Mouse (Mus musculus) ES-E14 (cell line): ENCODE measurements at regions not wholly inside any gene's neighbourhood (a gene's known extent, or its start where the extent isn't known, plus 50 kb on each side); places are given as distances from the start of the nearest gene placed in this dataset.

Source experiments
- DNase-seq: peaks from one replicate; pipeline ENCODE4 v3.0.0-alpha.2; 2013; ENCODE audit warnings: low read depth, low spot score
- H3K27ac ChIP-seq: 2 replicates; pipeline ENCODE4 v1.5.1; 2012; ENCODE audit warnings: low read depth, mild to moderate bottlenecking, low read length, moderate library complexity, mixed read lengths; ENCODE audit not compliant: poor library complexity, insufficient read depth, severe bottlenecking
- H3K36me3 ChIP-seq: 2 replicates; pipeline ENCODE4 v1.6.1; 2012; ENCODE audit warnings: mild to moderate bottlenecking, low read length, moderate library complexity, mixed read lengths; ENCODE audit not compliant: control insufficient read depth, poor library complexity, insufficient read depth, severe bottlenecking
- H3K4me1 ChIP-seq, 2 experiments: fragments of 150-350 bp in 1 of 2; sonication (generic) in 1 of 2; 2 replicates each; pipeline ENCODE4 v1.6.1; 2012; ENCODE audit warnings: low read length in 2 of 2, mild to moderate bottlenecking in 1 of 2, mixed read lengths in 1 of 2; ENCODE audit not compliant: control insufficient read depth in 2 of 2, insufficient read depth in 2 of 2, poor library complexity in 1 of 2
- H3K4me3 ChIP-seq, 2 experiments: fragments of 150-350 bp in 1 of 2; sonication (generic) in 1 of 2; 2 replicates each; pipeline ENCODE4 v1.5.1; 2012; ENCODE audit warnings: low read length in 2 of 2, low read depth in 1 of 2, mild to moderate bottlenecking in 1 of 2, mixed read lengths in 1 of 2; ENCODE audit not compliant: insufficient read depth in 1 of 2, poor library complexity in 1 of 2, severe bottlenecking in 1 of 2
- H3K9ac ChIP-seq: 2 replicates; pipeline ENCODE4 v1.6.1; 2012; ENCODE audit warnings: low read depth, mild to moderate bottlenecking, low read length, mixed read lengths; ENCODE audit not compliant: poor library complexity, insufficient read depth, severe bottlenecking
- H3K9me3 ChIP-seq: fragments of 150-350 bp; sonication (generic); 2 replicates; pipeline ENCODE4 v1.6.1; 2012; ENCODE audit warnings: low read depth, mild to moderate bottlenecking, low read length; ENCODE audit not compliant: control insufficient read depth, insufficient read depth
- CHD2 ChIP-seq: IDR thresholded peaks from 2 replicates; pipeline ENCODE4 v1.6.1; 2014; ENCODE audit warnings: mild to moderate bottlenecking, low read depth, low read length, inconsistent platforms
- HCFC1 ChIP-seq: IDR thresholded peaks from 2 replicates; pipeline ENCODE4 v1.6.1; 2012; ENCODE audit warnings: low read length, inconsistent platforms, borderline replicate concordance; ENCODE audit not compliant: insufficient read depth
- MAFK ChIP-seq: IDR thresholded peaks from 2 replicates; pipeline ENCODE4 v1.6.1; 2014; ENCODE audit warnings: mild to moderate bottlenecking, low read depth, low read length, inconsistent platforms; ENCODE audit not compliant: insufficient read depth
- ZC3H11A ChIP-seq: IDR thresholded peaks from 2 replicates; pipeline ENCODE4 v1.6.1; 2012; ENCODE audit warnings: low read depth, mild to moderate bottlenecking, inconsistent platforms, low read length, borderline replicate concordance
- ZNF384 ChIP-seq: IDR thresholded peaks from 2 replicates; pipeline ENCODE4 v1.6.1; 2012; ENCODE audit warnings: low read depth, low read length, inconsistent platforms
- in situ Hi-C, 2 experiments: fragments of 600-800 bp; cut with MboI; formaldehyde crosslinking; loops; one replicate each; pipeline ENCODE4 v1.15.1; 2025; ENCODE audit warnings: low sequenced_read_pairs in 2 of 2, inconsistent platforms in 1 of 2; ENCODE audit not compliant: unreplicated experiment in 2 of 2

- H3K9ac ChIP-seq: no peak overlapping the region
- H3K4me1 ChIP-seq: peaks cover 0 to 3% of the 10 kb centered on the region in 2 experiments; a peak in 1 of 4 replicates
- no peak overlapping the region for H3K4me3 ChIP-seq
- in situ Hi-C loops: no loop called here
- H3K27ac ChIP-seq: no peak overlapping the region
- no peak for DNase-seq
- H3K9me3 ChIP-seq: no peaks in the 10 kb centered on the region
- no peaks in the 10 kb centered on the region for H3K36me3 ChIP-seq
- TF ChIP-seq ZC3H11A: no peak
- no peak for TF ChIP-seq CHD2
- no peak for TF ChIP-seq HCFC1
- TF ChIP-seq ZNF384: no peak
- TF ChIP-seq MAFK: no peak
Observed at GRCm38 (mm10) chr6:94957172-94957668, 159.8 kb upstream of the Kbtbd8 start.

- in situ Hi-C loops: no loop called here
- H3K9ac ChIP-seq: no peak overlapping the region
- H3K4me1 ChIP-seq: peaks cover 0 to 8% of the 10 kb centered on the region in 2 experiments; a peak in 2 of 4 replicates
- H3K27ac ChIP-seq: no peak overlapping the region
- TF ChIP-seq ZC3H11A (no peak), MAFK (no peak), HCFC1 (no peak), ZNF384 (no peak), CHD2 (no peak)
- H3K9me3 ChIP-seq: no peaks in the 10 kb centered on the region
- DNase-seq: no peak
- H3K36me3 ChIP-seq: no peaks in the 10 kb centered on the region
- H3K4me3 ChIP-seq: no peak overlapping the region
Observed at GRCm38 (mm10) chr6:94954580-94954979, 162.5 kb upstream of the Kbtbd8 start.

GRCm38 (mm10) chr6:94953658-94954057 lies 163.4 kb upstream of the Kbtbd8 start:
- H3K4me3 ChIP-seq: no peak overlapping the region
- no peak overlapping the region for H3K9ac ChIP-seq
- no peak for DNase-seq
- no peaks in the 10 kb centered on the region for H3K9me3 ChIP-seq
- H3K27ac ChIP-seq: no peak overlapping the region
- in situ Hi-C loops: no loop called here
- TF ChIP-seq ZNF384: no peak
- TF ChIP-seq HCFC1: no peak
- TF ChIP-seq MAFK: no peak
- TF ChIP-seq ZC3H11A: 0 out of 2 replicates have a peak, but pooled peaks have one; percentile 30
- TF ChIP-seq CHD2: no peak
- peaks cover 0 to 8% of the 10 kb centered on the region in 2 experiments; a peak in 2 of 4 replicates for H3K4me1 ChIP-seq
- H3K36me3 ChIP-seq: no peaks in the 10 kb centered on the region

- Histone ChIP-seq H3K36me3 (no peaks in the 10 kb centered on the region), H3K27ac (no peak overlapping the region), H3K4me1 (peaks cover 0 to 8% of the 10 kb centered on the region in 2 experiments; a peak in 2 of 4 replicates), H3K9me3 (no peaks in the 10 kb centered on the region), H3K4me3 (no peak overlapping the region), H3K9ac (no peak overlapping the region)
- TF ChIP-seq HCFC1: no peak
- no peak for TF ChIP-seq ZNF384
- TF ChIP-seq ZC3H11A: no peak
- TF ChIP-seq CHD2: no peak
- no peak for TF ChIP-seq MAFK
- no peak for DNase-seq
- in situ Hi-C loops: no loop called here
Observed at GRCm38 (mm10) chr6:94951971-94952768, 164.9 kb upstream of the Kbtbd8 start.
